10 mouse cellular contexts compared by ENCODE assay signal in the genomic region with DNA sequence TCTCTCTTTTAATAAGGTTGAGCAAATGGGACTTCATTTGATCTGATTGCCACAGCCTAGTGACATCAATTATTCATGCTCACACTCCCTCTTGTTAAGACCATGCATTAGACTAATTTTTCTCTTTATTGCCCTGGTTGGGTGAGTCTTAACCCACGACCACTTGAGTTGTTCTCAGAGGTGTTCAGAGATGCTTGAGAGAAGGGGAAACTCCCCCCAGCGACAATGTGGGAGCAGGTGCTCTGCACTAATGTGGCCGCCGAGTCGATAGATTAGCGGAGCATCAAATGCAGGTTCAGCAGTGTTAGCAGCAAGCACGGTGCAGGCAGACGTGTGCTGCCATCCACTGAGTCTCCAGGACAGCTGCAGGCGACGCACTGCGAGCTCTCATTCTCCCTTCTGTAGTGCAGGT. TPM values are rescaled to one million over a fixed set of nuclear protein-coding genes. Genes with fewer than 3 reads are reported as not detected.
DNase-seq lines count a peak whose midpoint lies in the region; ATAC-seq lines count a peak whose summit lies in the region.
"Had no signal": no experiment of that assay in that cellular context is flagged by ENCODE, and none has a peak within 500 bp of the region (broad histone marks: within the 10 kb centered on the region; RNA-seq: fewer than 3 reads in every experiment).

No protein-coding gene starts in this region.

- no peak overlapping the region for H3K9ac ChIP-seq in hindbrain, embryonic 11.5 days (ENCODE audit: low read depth, low read length)
- H3K9ac ChIP-seq in midbrain, embryonic 16.5 days (ENCODE audit: low read depth, low read length) = no peak overlapping the region
- H3K9ac ChIP-seq: lung, embryonic 14.5 days had no signal

- H3K27ac ChIP-seq in hindbrain, embryonic 11.5 days (ENCODE audit: low read depth, low read length) = peak overlapping the region; percentile 49
- H3K27ac ChIP-seq in midbrain, embryonic 16.5 days (ENCODE audit: low read length) = peak overlapping the region; percentile 35

- H3K4me2 ChIP-seq in hindbrain, embryonic 11.5 days (replicated peaks; ENCODE audit: low read depth, low read length) = no peak overlapping the region
- H3K4me2 ChIP-seq in midbrain, embryonic 16.5 days (ENCODE audit: low read length) = no peak overlapping the region
- H3K4me2 ChIP-seq: lung, embryonic 14.5 days had no signal

- ATAC-seq in CD4-positive, CD25-positive, alpha-beta regulatory T cell, adult 4 months = no peak
- ATAC-seq in hindbrain, embryonic 11.5 days (ENCODE audit: low FRiP score) = peak; percentile 71
- peak; percentile 41; the same call in 1 of the 2 replicates for ATAC-seq in midbrain, embryonic 16.5 days

- H3K4me1 ChIP-seq in hindbrain, embryonic 11.5 days (replicated peaks; ENCODE audit: control insufficient read depth, insufficient read depth, low read length) = peaks cover 8% of the 10 kb centered on the region; the same call in 1 of the 2 replicates
- H3K4me1 ChIP-seq in midbrain, embryonic 16.5 days (ENCODE audit: control insufficient read depth, insufficient read depth, low read length) = peaks cover 47% of the 10 kb centered on the region

- no peaks in the 10 kb centered on the region for H3K36me3 ChIP-seq in hindbrain, embryonic 11.5 days (ENCODE audit: control insufficient read depth, insufficient read depth, low read length)
- peaks cover 2% of the 10 kb centered on the region; the same call in 1 of the 2 replicates for H3K36me3 ChIP-seq in midbrain, embryonic 16.5 days (ENCODE audit: control insufficient read depth, insufficient read depth, low read length)

- no peaks in the 10 kb centered on the region for H3K27me3 ChIP-seq in hindbrain, embryonic 11.5 days (ENCODE audit: control insufficient read depth, insufficient read depth, low read length)
- no peaks in the 10 kb centered on the region for H3K27me3 ChIP-seq in midbrain, embryonic 16.5 days (ENCODE audit: control insufficient read depth, insufficient read depth, low read depth, low read length)

- no peak overlapping the region for H3K4me3 ChIP-seq in hindbrain, embryonic 11.5 days (ENCODE audit: low read depth, low read length)
- no peak overlapping the region for H3K4me3 ChIP-seq in midbrain, embryonic 16.5 days (ENCODE audit: low read depth, low read length)

- 58% methylated on average over 11 of the region's 11 CpGs for WGBS in hindbrain, embryonic 11.5 days
- 12% methylated on average over 11 of the region's 11 CpGs for whole genome bisulfite sequencing in midbrain, embryonic 16.5 days

- H3K9me3 ChIP-seq in hindbrain, embryonic 11.5 days (ENCODE audit: control insufficient read depth, low read length) = no peaks in the 10 kb centered on the region
- H3K9me3 ChIP-seq in midbrain, embryonic 16.5 days (replicated peaks; ENCODE audit: control insufficient read depth, low read length, poor library complexity, severe bottlenecking) = no peaks in the 10 kb centered on the region

- peak; percentile 32 for DNase-seq in CD4-positive, CD25-positive, alpha-beta regulatory T cell, adult 2 months (ENCODE audit: low read depth, low spot score)
- DNase-seq in A20 (ENCODE audit: low read depth, low spot score) (peak; percentile 55), liver (no peak)
- DNase-seq in hindbrain, embryonic 11.5 days (ENCODE audit: low spot score) = peak; percentile 49
- no peak for DNase-seq in adrenal gland, postnatal 14 days
- no peak for DNase-seq in ovary, postnatal 36 days (ENCODE audit: low spot score)
- DNase-seq: lung, embryonic 14.5 days had no signal

RNA-seq across cellular contexts. Expression of a gene that starts 52.3 kb away (rescaled TPM):
- 1 to 10 TPM; 2.9 to 7.7 TPM for polyA plus RNA-seq in CD4-positive, CD25-positive, alpha-beta regulatory T cell, adult 4 months (2017; shearing (Covaris generic))
- polyA plus RNA-seq in hindbrain, embryonic 11.5 days (2014; fragmentation: Nextera tagmentation; extraction: Ambion mirVana) = 0.63 and 1.4 TPM in 2 replicates
- 6.8 and 23.7 TPM in 2 replicates for polyA plus RNA-seq in midbrain, embryonic 16.5 days (2015; fragmentation: Nextera tagmentation; extraction: Ambion mirVana)
- total RNA-seq in adrenal gland, postnatal 14 days (2021) = 78.8 and 80.8 TPM in 2 replicates
- total RNA-seq: megakaryocyte-erythroid progenitor cell, adult 5-6 weeks had no signal

Comparison
In these comparisons a context has a peak if more than half of its experiments do, and no peak if none do; other contexts are left out.
1. DNase-seq: peak in CD4-positive, CD25-positive, alpha-beta regulatory T cell, adult 2 months (single experiment), A20 (single experiment) and hindbrain, embryonic 11.5 days (single experiment); none in adrenal gland, postnatal 14 days (single experiment), liver (single experiment) and ovary, postnatal 36 days (single experiment).